In genomic region chr8:72654565-72655521, GRCm38 (mm10) we compare ENCODE assay signal across 8 mouse cellular contexts. TPM values are rescaled to one million over a fixed set of nuclear protein-coding genes. Genes with fewer than 3 reads are reported as not detected.
DNase-seq lines count a peak whose midpoint lies in the region; ATAC-seq and TF ChIP-seq lines count a peak whose summit lies in the region.

No protein-coding gene starts in this region.

- peak overlapping the region; percentile 31 for H3K4me2 ChIP-seq in heart, embryonic 13.5 days
- no peak overlapping the region for H3K4me2 ChIP-seq in intestine, embryonic 14.5 days (ENCODE audit: low read length)
- 0 out of 2 replicates have a peak overlapping the region, but pooled peaks have one; percentile 12 for H3K4me2 ChIP-seq in stomach, embryonic 14.5 days (replicated peaks; ENCODE audit: low read depth, low read length)

- H3K36me3 ChIP-seq in heart, embryonic 13.5 days, result no peaks in the 10 kb centered on the region
- H3K36me3 ChIP-seq in ES-E14 (ENCODE audit: control insufficient read depth, insufficient read depth, low read length, poor library complexity, severe bottlenecking), result no peaks in the 10 kb centered on the region
- no peaks in the 10 kb centered on the region for H3K36me3 ChIP-seq in embryonic facial prominence, embryonic 10.5 days (replicated peaks)
- no peaks in the 10 kb centered on the region for H3K36me3 ChIP-seq in intestine, embryonic 14.5 days (ENCODE audit: control insufficient read depth, insufficient read depth, low read length)
- H3K36me3 ChIP-seq in macrophage (ENCODE audit: inconsistent target), result no peaks in the 10 kb centered on the region
- no peaks in the 10 kb centered on the region for H3K36me3 ChIP-seq in stomach, embryonic 14.5 days (ENCODE audit: control insufficient read depth, insufficient read depth, low read length)

- WGBS in heart, embryonic 13.5 days, result 21% methylated on average over 13 of the region's 13 CpGs
- 20% methylated on average over 13 of the region's 13 CpGs for WGBS in embryonic facial prominence, embryonic 10.5 days
- WGBS in intestine, embryonic 14.5 days, result 18% methylated on average over 13 of the region's 13 CpGs
- WGBS in macrophage (ENCODE audit: missing documents), result 27% methylated on average over 13 of the region's 13 CpGs
- WGBS in stomach, embryonic 14.5 days, result 20% methylated on average over 13 of the region's 13 CpGs

- DNase-seq in heart, postnatal 25 days (ENCODE audit: low spot score), result no peak
- peak; percentile 90 for DNase-seq in ES-E14 (ENCODE audit: low read depth, low spot score)
- peak; percentile 74 for DNase-seq in embryonic facial prominence, embryonic 10.5 days (ENCODE audit: low spot score)
- peak; percentile 65 for DNase-seq in intestine, embryonic 14.5 days (ENCODE audit: low spot score)
- DNase-seq in adrenal gland, adult 18-20 months (ENCODE audit: low spot score in 2 of 2), result no peak

- intact Hi-C loops in heart, postnatal 25 days (cut with DNase I), result no loop called here

- peaks cover 11% of the 10 kb centered on the region for H3K4me1 ChIP-seq in heart, embryonic 13.5 days
- H3K4me1 ChIP-seq in ES-E14 (ENCODE audit: control insufficient read depth in 2 of 2, insufficient read depth in 2 of 2, low read length in 2 of 2, poor library complexity in 1 of 2), result peaks cover 0 to 9% of the 10 kb centered on the region in 2 experiments; a peak in 2 of 4 replicates
- H3K4me1 ChIP-seq in embryonic facial prominence, embryonic 10.5 days, result peaks cover 15% of the 10 kb centered on the region
- 0 out of 2 replicates have a peak, but pooled peaks cover 4% of the 10 kb centered on the region for H3K4me1 ChIP-seq in intestine, embryonic 14.5 days (replicated peaks; ENCODE audit: control insufficient read depth, insufficient read depth, low read length)
- H3K4me1 ChIP-seq in stomach, embryonic 14.5 days (ENCODE audit: control insufficient read depth, insufficient read depth, low read length), result 0 out of 2 replicates have a peak, but pooled peaks cover 5% of the 10 kb centered on the region

- in situ Hi-C loops in ES-E14 (cut with MboI; ENCODE audit: low sequenced_read_pairs in 2 of 2, unreplicated experiment in 2 of 2), result no loop called here

- H3K4me3 ChIP-seq in heart, embryonic 13.5 days, result no peak overlapping the region
- H3K4me3 ChIP-seq in ES-E14 (ENCODE audit: insufficient read depth in 1 of 2, low read depth in 1 of 2, low read length in 2 of 2, poor library complexity in 1 of 2, severe bottlenecking in 1 of 2) (no peak overlapping the region), macrophage (ENCODE audit: inconsistent target) (no peak overlapping the region)
- H3K4me3 ChIP-seq in embryonic facial prominence, embryonic 10.5 days, result peak overlapping the region; percentile 31; the same call in 1 of the 2 replicates
- no peak overlapping the region for H3K4me3 ChIP-seq in intestine, embryonic 14.5 days (ENCODE audit: low read depth, low read length)
- H3K4me3 ChIP-seq in stomach, embryonic 14.5 days (ENCODE audit: low read depth, low read length), result no peak overlapping the region

- H3K27me3 ChIP-seq in heart, embryonic 13.5 days (replicated peaks), result no peaks in the 10 kb centered on the region
- no peaks in the 10 kb centered on the region for H3K27me3 ChIP-seq in embryonic facial prominence, embryonic 10.5 days (replicated peaks; ENCODE audit: low read depth, poor library complexity, severe bottlenecking)
- H3K27me3 ChIP-seq in intestine, embryonic 14.5 days (replicated peaks; ENCODE audit: control insufficient read depth, insufficient read depth, low read length), result no peaks in the 10 kb centered on the region
- H3K27me3 ChIP-seq in stomach, embryonic 14.5 days (ENCODE audit: control insufficient read depth, insufficient read depth, low read length), result no peaks in the 10 kb centered on the region

- H3K9ac ChIP-seq in heart, embryonic 13.5 days, result peak overlapping the region; percentile 37; the same call in 1 of the 2 replicates
- peak overlapping the region; percentile 56; the same call in 1 of the 2 replicates for H3K9ac ChIP-seq in ES-E14 (ENCODE audit: insufficient read depth, low read depth, low read length, poor library complexity, severe bottlenecking)
- no peak overlapping the region for H3K9ac ChIP-seq in intestine, embryonic 14.5 days (ENCODE audit: low read length)
- H3K9ac ChIP-seq in stomach, embryonic 14.5 days (replicated peaks; ENCODE audit: low read depth, low read length), result no peak overlapping the region

- H3K79me2 ChIP-seq in macrophage (ENCODE audit: inconsistent target), result no peaks in the 10 kb centered on the region

- H3K27ac ChIP-seq in heart, embryonic 13.5 days (replicated peaks), result peak overlapping the region; percentile 42; the same call in 1 of the 2 replicates
- H3K27ac ChIP-seq in ES-E14 (ENCODE audit: insufficient read depth, low read depth, low read length, poor library complexity, severe bottlenecking), result peak overlapping the region; percentile 94
- peak overlapping the region; percentile 85 for H3K27ac ChIP-seq in embryonic facial prominence, embryonic 10.5 days (replicated peaks)
- no peak overlapping the region for H3K27ac ChIP-seq in intestine, embryonic 14.5 days (ENCODE audit: low read depth)
- peak overlapping the region; percentile 38 for H3K27ac ChIP-seq in macrophage
- H3K27ac ChIP-seq in stomach, embryonic 14.5 days (ENCODE audit: low read length), result peak overlapping the region; percentile 56

- no peaks in the 10 kb centered on the region for H3K9me3 ChIP-seq in heart, embryonic 13.5 days
- H3K9me3 ChIP-seq in ES-E14 (ENCODE audit: control insufficient read depth, insufficient read depth, low read depth, low read length), result no peaks in the 10 kb centered on the region
- H3K9me3 ChIP-seq in embryonic facial prominence, embryonic 10.5 days, result no peaks in the 10 kb centered on the region
- no peaks in the 10 kb centered on the region for H3K9me3 ChIP-seq in intestine, embryonic 14.5 days (ENCODE audit: control insufficient read depth, low read length)
- no peaks in the 10 kb centered on the region for H3K9me3 ChIP-seq in stomach, embryonic 14.5 days (ENCODE audit: control insufficient read depth, low read depth, low read length)

- ATAC-seq in heart, embryonic 13.5 days (ENCODE audit: extremely low read depth, insufficient number of reproducible peaks, low FRiP score, low TSS enrichment), result no peak
- ATAC-seq in intestine, embryonic 14.5 days (replicated peaks; ENCODE audit: low FRiP score, low TSS enrichment, low read depth), result peak; percentile 54; the same call in 1 of the 2 replicates
- peak; percentile 62; the same call in 1 of the 2 replicates for ATAC-seq in stomach, embryonic 14.5 days (ENCODE audit: insufficient number of reproducible peaks, insufficient read depth, low FRiP score, low read depth)

TF ChIP-seq in ES-E14, 5 proteins besides CTCF, POLR2A, EP300 and RAD21:
- TF ChIP-seq CHD2 (IDR thresholded peaks at IDR 0.05; ENCODE audit: low read depth, low read length) (no peak), ZC3H11A (IDR thresholded peaks at IDR 0.05; ENCODE audit: borderline replicate concordance, low read depth, low read length) (no peak), ZNF384 (IDR thresholded peaks at IDR 0.05; ENCODE audit: low read depth, low read length) (no peak), MAFK (IDR thresholded peaks at IDR 0.05; ENCODE audit: insufficient read depth, low read depth, low read length) (0 out of 2 replicates have a peak, but pooled peaks have one; percentile 11)

RNA-seq across cellular contexts. Expression of gene Nwd1, which starts 8.3 kb away (rescaled TPM):
- 0.09 and 0.36 TPM in 2 replicates for polyA plus RNA-seq in heart, embryonic 13.5 days (2015; fragmentation: Nextera tagmentation; extraction: Ambion mirVana)
- under 1 TPM; 0.36 to 0.57 TPM for total RNA-seq in heart, postnatal 25 days (2021)
- 0.26 and 0.76 TPM in 2 replicates for total RNA-seq in ES-E14 (2012; rRNA removed)
- polyA plus RNA-seq in embryonic facial prominence, embryonic 10.5 days (2016; fragmentation: Nextera tagmentation; extraction: Ambion mirVana), result not detected in 2 replicates
- polyA plus RNA-seq in intestine, embryonic 14.5 days (2014; fragmentation: Nextera tagmentation; extraction: Ambion mirVana), result 0.03 and 0.05 TPM in 2 replicates
- 1 to 10 TPM in 5 of 26 experiments, under 1 TPM in 13, not detected in 8; 0.08 to 2.6 (median 0.50) TPM for total RNA-seq in macrophage (2018; cell fraction: chromatin; rRNA removed)
- under 1 TPM in 20 of 26 experiments, not detected in 6; 0.03 to 0.27 (median 0.10) TPM for total RNA-seq in macrophage (2018; cell fraction: cytosol; rRNA removed)
- under 1 TPM in 15 of 26 experiments, not detected in 11; 0.10 to 0.89 (median 0.39) TPM for total RNA-seq in macrophage (2018; cell fraction: nucleus; rRNA removed)
- polyA plus RNA-seq in macrophage (2018), result 0.06 to 0.09 TPM (median 0.06 TPM) in 3 replicates
- polyA plus RNA-seq in stomach, embryonic 14.5 days (2014; fragmentation: Nextera tagmentation; extraction: Ambion mirVana), result 0.14 TPM in 2 replicates
- under 1 TPM; 0.26 to 0.50 TPM for total RNA-seq in adrenal gland, adult 18-20 months (2021)

Comparison
In these comparisons a context has a peak if more than half of its experiments do, and no peak if none do; other contexts are left out.
1. H3K9ac ChIP-seq: peak in heart, embryonic 13.5 days (single experiment) and ES-E14 (single experiment); none in intestine, embryonic 14.5 days (single experiment) and stomach, embryonic 14.5 days (single experiment).
2. DNase-seq: peak in ES-E14 (single experiment), embryonic facial prominence, embryonic 10.5 days (single experiment) and intestine, embryonic 14.5 days (single experiment); none in heart, postnatal 25 days (single experiment) and adrenal gland, adult 18-20 months (0 of 2).